Mouse (Mus musculus) testis, adult 2 months (tissue): ENCODE measurements around the gene Hsd17b11.

Experiments used
- CTCF ChIP-seq: fragments of 200-500 bp; IDR thresholded peaks from 2 replicates; pipeline ENCODE4 v1.5.1; 2012; ENCODE audit warnings: low read depth, mild to moderate bottlenecking, inconsistent platforms, low read length, moderate library complexity; ENCODE audit not compliant: control insufficient read depth, insufficient read depth, insufficient replicate concordance
- POLR2A ChIP-seq: fragments of 200-500 bp; IDR thresholded peaks from 2 replicates; pipeline ENCODE4 v1.6.1; 2012; ENCODE audit warnings: low read depth, mild to moderate bottlenecking, inconsistent platforms, low read length, moderate library complexity; ENCODE audit not compliant: control insufficient read depth

GRCm38 (mm10) chr5:103994669-103995068, 27.1 kb downstream of the Hsd17b11 start:
- TF ChIP-seq CTCF = no peak
- TF ChIP-seq POLR2A = no peak
